Mouse (Mus musculus) heart, embryonic 12.5 days (tissue): Measurements from ENCODE around the gene Cadm1. TPM values are rescaled to one million over a fixed set of nuclear protein-coding genes. Genes with fewer than 3 reads are reported as not detected.

ENCODE experiments used
- ATAC-seq: fragments of 200-750 bp; cut with Nextera tagmentation; 2 replicates; pipeline ENCODE4 v1.8.0; 2017; ENCODE audit warnings: moderate TSS enrichment, moderate library complexity; ENCODE audit not compliant: insufficient number of reproducible peaks, low FRiP score
- H3K27ac ChIP-seq: fragments of 300-500 bp; sonication (generic); 2 replicates; pipeline ENCODE4 v1.5.1; 2016; ENCODE audit warnings: mild to moderate bottlenecking, moderate library complexity; ENCODE audit not compliant: poor library complexity, severe bottlenecking
- H3K27me3 ChIP-seq: fragments of 300-500 bp; sonication (generic); replicated peaks from 2 replicates; pipeline ENCODE4 v1.6.1; 2016; ENCODE audit warnings: mild to moderate bottlenecking, moderate library complexity
- H3K36me3 ChIP-seq: fragments of 300-500 bp; sonication (generic); 2 replicates; pipeline ENCODE4 v1.6.1; 2016; ENCODE audit warnings: mild to moderate bottlenecking, moderate library complexity
- H3K4me1 ChIP-seq: fragments of 300-500 bp; sonication (generic); replicated peaks from 2 replicates; pipeline ENCODE4 v1.6.1; 2016; ENCODE audit warnings: mild to moderate bottlenecking
- H3K4me2 ChIP-seq: fragments of 300-500 bp; sonication (generic); 2 replicates; pipeline ENCODE4 v1.6.1; 2016; ENCODE audit warnings: mild to moderate bottlenecking, moderate library complexity
- H3K4me3 ChIP-seq: fragments of 300-500 bp; sonication (generic); 2 replicates; pipeline ENCODE4 v1.5.1; 2016; ENCODE audit warnings: mild to moderate bottlenecking
- H3K9ac ChIP-seq: fragments of 300-500 bp; sonication (generic); 2 replicates; pipeline ENCODE4 v1.6.1; 2016; ENCODE audit warnings: mild to moderate bottlenecking, moderate library complexity
- H3K9me3 ChIP-seq: fragments of 300-500 bp; sonication (generic); replicated peaks from 2 replicates; pipeline ENCODE4 v1.6.1; 2016; ENCODE audit warnings: mild to moderate bottlenecking, moderate library complexity
- WGBS: fragments of 180-500 bp; shearing (Covaris S2); methylation state at CpG from one replicate; pipeline ENCODE4 v1.1.7; 2016; 5-methylcytosine and 5-hydroxymethylcytosine counted together
- polyA plus RNA-seq: library from polyadenylated mRNA; unstranded; fragments of >200 nt; fragmentation: Nextera tagmentation; extraction: Ambion mirVana; gene quantifications from 2 replicates; pipeline ENCODE4 v1.2.1, GENCODE M21; 2016

The Cadm1 gene
- polyA plus RNA-seq, 1 experiment from 2014 or later = 18.7 TPM

GRCm38 (mm10) chr9:47529182-47529581 is 791 bp upstream of the Cadm1 start:
- Histone ChIP-seq H3K27ac (no peak overlapping the region), H3K27me3 (peaks cover 29% of the 10 kb centered on the region), H3K9me3 (no peaks in the 10 kb centered on the region), H3K36me3 (no peaks in the 10 kb centered on the region), H3K4me3 (peak overlapping the region; percentile 75), H3K9ac (peak overlapping the region; percentile 77), H3K4me2 (peak overlapping the region; percentile 98), H3K4me1 (peaks cover 20% of the 10 kb centered on the region)
- ATAC-seq = no peak
- 2% methylated on average over 11 of the region's 11 CpGs for WGBS

GRCm38 (mm10) chr9:47530544-47530921 is 560 bp downstream of the Cadm1 start:
- H3K27me3 ChIP-seq = peaks cover 37% of the 10 kb centered on the region
- H3K4me3 ChIP-seq = peak overlapping the region; percentile 75
- peak overlapping the region; percentile 77 for H3K9ac ChIP-seq
- no peak overlapping the region for H3K27ac ChIP-seq
- H3K9me3 ChIP-seq = no peaks in the 10 kb centered on the region
- H3K4me2 ChIP-seq = peak overlapping the region; percentile 98
- H3K36me3 ChIP-seq = no peaks in the 10 kb centered on the region
- H3K4me1 ChIP-seq = peaks cover 20% of the 10 kb centered on the region
- 1% methylated on average over 29 of the region's 30 CpGs for WGBS
- ATAC-seq = peak; percentile 26

DNA sequence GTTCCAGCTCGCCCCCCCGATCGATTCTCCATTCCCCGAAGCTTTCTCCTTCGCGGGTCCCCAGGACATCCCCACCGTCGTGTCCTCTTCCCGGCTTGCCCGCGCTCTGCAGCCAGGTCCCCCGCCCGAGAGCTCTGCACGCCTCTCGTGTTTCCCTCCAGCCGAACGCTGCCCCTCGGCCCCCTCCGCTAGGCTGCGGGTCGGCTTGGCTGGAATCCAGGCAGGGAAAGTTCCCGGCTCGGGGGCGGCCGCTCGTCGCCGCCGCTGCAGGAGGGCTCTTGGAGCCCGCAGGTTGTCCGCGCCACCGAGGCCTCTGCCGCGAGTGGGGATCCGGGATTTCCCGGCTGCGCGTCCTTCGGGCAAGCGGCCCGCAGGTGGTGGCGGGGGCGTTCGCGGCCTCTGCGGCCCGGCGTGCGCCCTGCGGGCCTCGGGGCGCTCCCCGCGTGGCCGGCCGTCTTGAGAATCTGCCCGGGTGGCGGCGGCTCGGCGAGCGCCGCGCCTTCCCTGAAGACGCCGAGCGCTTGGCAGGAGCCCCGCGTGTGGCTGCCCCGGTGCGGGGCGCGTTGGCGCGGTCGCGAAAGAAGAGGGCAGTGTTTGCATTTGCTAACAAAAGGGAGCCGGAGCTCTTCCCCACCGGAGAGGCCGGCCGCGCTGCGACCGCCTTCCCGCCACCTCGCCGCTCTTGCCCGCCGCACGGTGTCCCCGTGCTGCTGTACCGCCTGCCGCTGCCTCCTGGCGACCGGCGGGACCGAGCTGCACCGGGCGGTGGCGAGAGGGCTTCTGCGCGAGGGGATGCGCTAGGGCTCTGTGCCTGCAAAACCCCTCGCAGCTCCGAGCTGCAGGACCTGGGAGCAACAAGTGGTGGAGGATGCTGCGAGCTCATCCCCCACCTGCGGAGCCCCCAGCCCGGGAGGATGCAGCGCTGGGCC is 1.2 kb downstream of the Cadm1 start:
- Histone ChIP-seq H3K9ac (peak overlapping the region; percentile 77), H3K27me3 (peaks cover 37% of the 10 kb centered on the region), H3K4me2 (peak overlapping the region; percentile 98), H3K4me1 (peaks cover 20% of the 10 kb centered on the region), H3K27ac (no peak overlapping the region), H3K36me3 (no peaks in the 10 kb centered on the region), H3K4me3 (peak overlapping the region; percentile 75), H3K9me3 (no peaks in the 10 kb centered on the region)
- peak; percentile 28 for ATAC-seq
- under 1% methylated on average over 106 of the region's 110 CpGs for WGBS

- no peak overlapping the region for H3K9ac ChIP-seq
These were observed 2.4 kb downstream of the Cadm1 start for GRCm38 (mm10) chr9:47532215-47532865.

DNA sequence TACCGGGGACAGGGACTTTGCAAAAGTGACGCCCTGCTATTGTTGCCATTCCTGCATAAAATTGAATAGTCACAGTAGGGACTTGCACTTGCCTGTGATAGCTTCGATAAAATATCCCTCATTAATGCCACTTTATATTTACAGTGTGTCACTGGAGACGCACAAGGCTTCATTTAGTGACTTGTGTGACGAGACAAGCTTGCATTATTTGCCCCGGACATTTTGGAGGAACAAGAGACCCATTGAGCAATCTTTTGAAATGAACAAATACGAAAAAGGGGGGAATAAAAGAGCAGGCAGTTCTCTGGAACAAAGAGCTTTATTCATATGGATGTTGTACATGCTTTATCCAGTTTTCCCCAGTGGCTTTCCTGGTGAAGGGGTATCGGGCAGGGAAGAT is 3.5 kb downstream of the Cadm1 start:
- Histone ChIP-seq H3K4me2 (no peak overlapping the region), H3K4me1 (peaks cover 20% of the 10 kb centered on the region), H3K27me3 (peaks cover 32% of the 10 kb centered on the region), H3K27ac (no peak overlapping the region), H3K9ac (no peak overlapping the region), H3K4me3 (no peak overlapping the region), H3K36me3 (no peaks in the 10 kb centered on the region), H3K9me3 (no peaks in the 10 kb centered on the region)
- no peak for ATAC-seq
- WGBS = 41% methylated on average over 8 of the region's 8 CpGs

More at GRCm38 (mm10) chr9:47532215-47532865, 2.4 kb downstream of the Cadm1 start:
- Histone ChIP-seq H3K4me2 (peak overlapping the region; percentile 98), H3K9me3 (no peaks in the 10 kb centered on the region), H3K27ac (no peak overlapping the region), H3K36me3 (no peaks in the 10 kb centered on the region), H3K27me3 (peaks cover 38% of the 10 kb centered on the region), H3K4me1 (peaks cover 20% of the 10 kb centered on the region), H3K4me3 (peak overlapping the region; percentile 75)
- WGBS = 6% methylated on average over 20 of the region's 20 CpGs
- ATAC-seq = no peak

- H3K36me3 ChIP-seq = no peaks in the 10 kb centered on the region
- H3K27me3 ChIP-seq = peaks cover 33% of the 10 kb centered on the region; the same call in 1 of the 2 replicates
- H3K4me1 ChIP-seq = peaks cover 15% of the 10 kb centered on the region
- no peak overlapping the region for H3K4me3 ChIP-seq
- no peaks in the 10 kb centered on the region for H3K9me3 ChIP-seq
- H3K9ac ChIP-seq = no peak overlapping the region
- no peak overlapping the region for H3K4me2 ChIP-seq
- H3K27ac ChIP-seq = no peak overlapping the region
- ATAC-seq = no peak
- WGBS = 77% methylated on average over 11 of the region's 11 CpGs
These were observed 4.9 kb downstream of the Cadm1 start for GRCm38 (mm10) chr9:47534573-47535475.

- ATAC-seq = no peak
- Histone ChIP-seq H3K4me2 (no peak overlapping the region), H3K9me3 (no peaks in the 10 kb centered on the region; the same call in 1 of the 2 replicates), H3K36me3 (no peaks in the 10 kb centered on the region), H3K4me3 (no peak overlapping the region), H3K9ac (no peak overlapping the region), H3K27ac (no peak overlapping the region), H3K27me3 (no peaks in the 10 kb centered on the region; the same call in 1 of the 2 replicates), H3K4me1 (0 out of 2 replicates have a peak, but pooled peaks cover 8% of the 10 kb centered on the region)
- WGBS = 45% methylated on average over 7 of the region's 7 CpGs
These were observed 15.3 kb downstream of the Cadm1 start for GRCm38 (mm10) chr9:47545245-47545644.

GRCm38 (mm10) chr9:47545667-47546066 is 15.7 kb downstream of the Cadm1 start:
- ATAC-seq = no peak
- 61% methylated on average over 12 of the region's 12 CpGs for WGBS

GRCm38 (mm10) chr9:47548402-47548801 is 18.4 kb downstream of the Cadm1 start:
- Histone ChIP-seq H3K4me3 (no peak overlapping the region), H3K9me3 (no peaks in the 10 kb centered on the region; the same call in 1 of the 2 replicates), H3K4me2 (no peak overlapping the region), H3K27ac (no peak overlapping the region), H3K36me3 (no peaks in the 10 kb centered on the region), H3K4me1 (0 out of 2 replicates have a peak, but pooled peaks cover 8% of the 10 kb centered on the region), H3K9ac (no peak overlapping the region), H3K27me3 (no peaks in the 10 kb centered on the region; the same call in 1 of the 2 replicates)
- no peak for ATAC-seq
- whole genome bisulfite sequencing = 89% methylated on average over 12 of the region's 12 CpGs

More at GRCm38 (mm10) chr9:47545667-47546066, 15.7 kb downstream of the Cadm1 start:
- H3K9me3 ChIP-seq = no peaks in the 10 kb centered on the region; the same call in 1 of the 2 replicates
- no peaks in the 10 kb centered on the region for H3K36me3 ChIP-seq
- H3K27me3 ChIP-seq = no peaks in the 10 kb centered on the region; the same call in 1 of the 2 replicates
- no peak overlapping the region for H3K9ac ChIP-seq
- no peak overlapping the region for H3K27ac ChIP-seq
- H3K4me2 ChIP-seq = no peak overlapping the region
- H3K4me3 ChIP-seq = no peak overlapping the region
- H3K4me1 ChIP-seq = 0 out of 2 replicates have a peak, but pooled peaks cover 8% of the 10 kb centered on the region

- no peak overlapping the region for H3K9ac ChIP-seq
- no peak for ATAC-seq
- H3K4me1 ChIP-seq = 0 out of 2 replicates have a peak, but pooled peaks cover 8% of the 10 kb centered on the region
- no peaks in the 10 kb centered on the region; the same call in 1 of the 2 replicates for H3K27me3 ChIP-seq
- no peak overlapping the region for H3K4me3 ChIP-seq
- 86% methylated on average over 5 of the region's 5 CpGs for WGBS
- no peaks in the 10 kb centered on the region for H3K36me3 ChIP-seq
- no peak overlapping the region for H3K27ac ChIP-seq
- H3K9me3 ChIP-seq = no peaks in the 10 kb centered on the region; the same call in 1 of the 2 replicates
- no peak overlapping the region for H3K4me2 ChIP-seq
These were observed 18.9 kb downstream of the Cadm1 start for GRCm38 (mm10) chr9:47548916-47549315.
